Mouse (Mus musculus) T-cell, adult 2 months (primary cell): ENCODE measurements around the gene Ebi3.
A peak's percentile ranks its signal among the peaks of the same experiment; 100 is the strongest.

Experiments used
- DNase-seq: peaks from one replicate; pipeline ENCODE4 v3.0.0; 2022; ENCODE audit warnings: low spot score

Ebi3 gene

DNA sequence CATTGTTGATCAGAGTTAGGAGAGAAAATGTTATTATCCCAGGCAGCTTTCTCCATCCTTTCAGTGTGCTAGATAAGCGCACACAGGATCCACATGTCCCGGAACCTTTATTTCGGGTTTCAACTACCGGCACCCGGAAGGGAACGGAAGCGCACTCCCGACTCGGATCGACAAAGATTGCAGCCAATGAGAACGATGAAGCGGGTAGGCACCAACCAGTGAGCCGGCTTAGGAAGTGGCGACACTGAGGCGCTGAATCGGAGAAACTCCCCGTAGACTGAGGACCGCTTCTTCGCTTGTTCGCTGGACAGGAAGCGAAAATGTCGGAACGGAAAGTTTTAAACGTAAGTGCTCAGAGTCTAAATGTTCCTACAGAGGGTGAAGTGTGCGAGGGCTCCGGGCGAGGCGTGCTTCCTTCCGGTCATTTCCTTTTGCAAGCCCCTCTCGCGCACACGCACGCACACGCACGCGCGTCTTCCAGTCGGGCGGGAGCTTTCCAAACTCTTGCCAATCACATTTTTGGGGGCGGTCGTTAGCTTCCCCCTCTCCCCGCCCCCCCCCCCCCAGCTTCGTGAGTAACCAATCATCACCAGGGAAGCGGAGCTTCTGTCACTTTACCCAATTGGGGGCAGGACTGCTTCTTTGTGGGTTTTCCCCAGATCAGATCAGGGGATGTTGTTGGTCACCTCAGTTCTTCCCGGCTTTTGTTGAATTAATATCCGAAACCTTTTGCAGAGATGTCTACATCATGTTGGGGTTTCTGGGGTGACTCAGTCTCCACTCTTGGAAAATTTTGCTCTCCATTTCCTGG is 6.7 kb downstream of the Ebi3 start, which contains the start of gene Yju2:
TSS of gene Yju2 (plus strand) at position 182 of the 811 bp plus-strand sequence.
- DNase-seq: peak; percentile 92

DNA sequence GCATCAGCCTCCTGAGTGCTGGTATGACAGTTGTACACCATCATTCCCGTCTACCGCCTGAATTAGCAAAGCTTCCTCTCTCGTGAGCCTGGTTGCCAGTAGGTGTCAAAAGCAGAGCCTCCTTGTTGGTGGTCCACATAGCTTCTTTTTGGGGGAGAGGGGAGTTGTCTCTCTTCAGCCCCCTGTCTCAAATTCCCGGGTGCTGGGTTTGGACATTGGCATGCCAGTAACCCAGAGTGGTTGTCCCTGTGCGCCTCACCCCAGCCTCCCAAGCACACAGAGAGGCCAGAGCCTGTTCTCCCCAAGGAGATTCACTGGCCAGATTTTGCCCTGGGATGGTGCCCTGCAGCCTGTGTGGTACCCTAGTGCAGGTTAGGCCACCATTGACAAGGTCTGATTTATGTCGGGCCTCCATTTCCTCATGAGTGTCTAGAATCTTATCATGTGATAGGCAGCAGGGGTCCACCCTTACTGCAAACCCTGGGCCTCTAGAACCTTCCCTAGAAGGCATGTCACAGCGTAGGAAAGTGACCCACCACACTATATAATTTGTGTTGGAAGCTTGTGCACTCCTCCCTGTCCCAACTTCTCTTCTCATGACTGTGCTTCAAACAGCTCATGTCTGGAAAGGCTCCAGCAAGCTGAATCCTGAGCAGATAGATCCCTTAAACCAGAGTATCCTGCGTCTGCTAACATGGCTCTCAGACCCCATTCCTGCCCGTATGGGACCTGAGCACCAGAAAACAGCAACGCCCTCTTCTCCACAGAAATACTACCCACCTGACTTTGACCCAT is 7.7 kb downstream of the Ebi3 start:
- no peak for DNase-seq

DNA sequence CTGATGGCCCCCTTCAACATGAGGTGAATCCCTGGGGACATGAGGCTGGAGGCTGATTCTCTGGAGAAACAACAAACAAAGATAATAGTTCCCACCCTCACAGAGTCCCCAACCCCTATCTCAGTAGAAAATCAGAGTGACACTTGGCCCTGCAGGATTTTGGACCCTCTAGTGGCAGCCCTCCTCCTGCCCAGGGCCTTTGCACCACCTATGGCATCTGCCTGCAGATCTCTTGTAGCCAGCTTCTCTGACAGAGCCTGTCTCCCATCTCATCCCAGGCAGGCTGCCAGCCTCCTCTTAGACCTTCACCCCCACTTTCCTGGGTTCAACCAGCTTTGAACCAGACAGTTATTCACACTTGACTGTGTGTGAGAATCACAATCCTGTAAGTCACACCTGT is 8.4 kb downstream of the Ebi3 start:
- DNase-seq: no peak

DNA sequence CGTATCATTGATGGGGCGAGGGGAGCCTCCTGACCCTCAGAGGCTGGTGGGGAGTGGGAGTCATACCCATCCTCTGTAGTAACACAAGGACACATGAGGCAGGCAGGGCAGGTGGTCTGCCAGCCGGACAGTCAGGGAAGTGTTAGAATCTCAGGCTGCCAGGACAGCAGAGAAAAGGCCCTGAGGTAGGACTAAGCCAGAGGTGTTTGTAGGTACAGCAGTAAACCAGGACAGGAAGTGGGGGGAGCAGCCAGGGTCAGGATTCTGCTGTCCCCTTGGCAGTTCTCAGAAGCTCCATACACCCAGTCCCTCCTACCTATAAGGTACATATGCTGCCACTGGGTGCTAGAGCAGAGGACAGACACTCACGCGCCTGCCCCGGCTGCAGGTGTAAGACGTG is 9.2 kb downstream of the Ebi3 start:
- DNase-seq: no peak

DNA sequence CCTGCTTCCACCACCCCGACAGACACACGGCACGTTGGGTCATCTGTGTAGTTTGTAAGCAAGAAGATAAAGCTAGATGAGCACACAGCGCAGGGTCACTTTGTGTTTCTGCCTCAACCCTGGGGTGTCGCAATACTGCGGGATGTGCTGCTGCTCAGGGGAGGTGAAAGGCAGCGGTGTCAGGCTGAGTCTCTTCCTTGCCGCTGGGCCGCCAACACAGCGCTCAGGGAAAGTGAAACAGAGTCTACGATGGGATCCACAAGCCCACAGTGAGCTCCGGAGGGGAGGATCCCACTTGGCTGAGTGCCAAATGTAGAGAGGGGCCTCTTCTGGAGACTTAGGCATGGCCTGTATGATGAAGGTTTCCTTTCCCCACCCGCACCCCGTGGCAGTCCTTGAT is 10.7 kb downstream of the Ebi3 start:
- DNase-seq: no peak

DNA sequence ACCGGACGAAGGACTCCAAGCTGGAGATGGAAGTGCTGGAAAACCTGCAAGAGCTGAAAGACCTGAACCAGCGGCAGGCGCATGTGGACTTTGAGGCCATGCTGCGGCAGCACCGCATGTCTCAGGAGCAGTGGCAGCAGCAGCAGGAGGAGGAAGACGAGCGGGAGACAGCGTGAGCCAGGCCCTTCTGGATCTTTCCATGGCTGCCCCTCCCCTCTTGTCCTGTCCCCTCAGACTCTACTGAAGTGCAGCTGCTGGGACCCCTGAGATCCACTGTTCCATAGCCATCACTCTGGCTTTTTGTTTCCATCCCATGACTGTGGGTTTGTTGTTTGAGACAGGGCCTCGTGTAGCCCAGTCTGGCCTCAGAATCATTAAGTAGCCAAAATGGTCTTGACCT is 12.1 kb downstream of the Ebi3 start:
- no peak for DNase-seq

DNA sequence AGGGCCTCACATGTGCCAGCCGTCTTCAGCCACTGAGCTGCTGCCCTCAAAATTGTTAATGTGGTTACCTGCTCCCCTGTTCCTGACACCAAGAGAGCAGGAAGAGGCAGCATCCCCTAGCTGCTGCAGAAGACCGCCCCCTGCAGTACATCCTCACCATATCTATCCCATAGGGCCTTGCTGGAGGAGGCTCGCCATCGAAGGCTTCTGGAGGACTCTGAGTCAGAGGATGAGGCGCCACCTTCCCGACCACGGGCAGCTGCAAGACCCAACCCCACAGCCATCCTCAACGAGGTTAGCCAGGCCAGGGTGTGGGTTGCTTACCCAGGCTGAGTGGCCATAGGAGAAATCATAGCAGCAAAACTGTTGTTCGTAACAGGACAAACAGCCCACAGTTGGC is 12.6 kb downstream of the Ebi3 start:
- no peak for DNase-seq

DNA sequence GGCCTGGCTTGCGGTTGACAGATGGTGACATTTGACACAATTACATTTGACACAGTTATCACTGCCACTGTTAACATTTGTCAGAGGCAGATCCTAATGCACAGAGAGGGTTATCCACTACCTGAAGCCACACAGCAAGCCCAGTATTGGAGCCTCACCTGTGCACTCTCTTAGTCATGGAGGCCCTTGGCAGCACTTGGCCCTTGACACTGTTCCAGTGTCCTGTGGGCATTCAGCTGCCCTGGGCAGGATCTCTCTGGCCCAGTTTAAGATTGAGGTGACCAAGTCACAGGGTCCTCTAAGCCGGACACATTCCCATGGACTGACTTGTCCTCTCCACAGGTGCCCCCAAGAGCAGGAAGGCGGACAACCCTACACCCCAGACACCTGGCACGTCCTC is 14.7 kb downstream of the Ebi3 start:
- no peak for DNase-seq

DNA sequence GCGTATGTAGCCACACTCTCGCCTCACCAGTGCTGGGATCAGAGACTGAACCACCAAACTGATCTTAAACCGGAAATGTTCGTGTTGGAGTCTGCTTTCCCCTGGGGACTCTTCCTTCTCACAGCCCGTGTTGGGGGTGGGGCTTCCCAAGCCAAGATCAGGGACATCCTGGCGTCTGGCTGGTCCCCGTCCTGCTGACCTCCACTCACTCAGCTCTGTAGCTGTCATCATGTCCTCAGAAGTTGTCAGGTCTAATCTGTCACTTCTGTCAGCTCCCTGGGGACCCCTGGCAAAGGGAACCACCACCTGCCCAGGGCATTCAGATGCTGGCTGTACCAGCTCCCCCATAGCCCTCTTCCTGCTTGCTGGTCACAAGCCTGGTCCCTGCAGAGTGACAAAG is 15.8 kb downstream of the Ebi3 start:
- no peak for DNase-seq

DNA sequence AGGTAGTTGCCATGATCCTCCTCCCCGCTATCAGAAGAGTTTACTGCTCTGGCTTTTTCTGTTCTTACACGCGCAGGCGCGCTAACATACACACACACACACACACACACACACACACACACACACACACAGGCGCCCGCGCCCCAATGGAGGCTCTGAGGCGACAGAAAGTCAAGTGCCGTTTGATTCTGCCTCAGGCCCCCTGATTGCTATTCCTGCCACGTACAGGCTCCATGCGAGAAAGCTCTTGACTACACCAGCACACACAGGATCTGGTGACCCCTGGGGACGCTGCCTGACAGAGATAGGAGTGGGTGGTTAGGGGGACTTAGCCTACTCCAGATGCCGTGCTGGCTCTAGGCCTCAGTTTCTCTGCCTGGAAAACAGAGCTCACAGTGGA is 17.1 kb downstream of the Ebi3 start:
- no peak for DNase-seq

DNA sequence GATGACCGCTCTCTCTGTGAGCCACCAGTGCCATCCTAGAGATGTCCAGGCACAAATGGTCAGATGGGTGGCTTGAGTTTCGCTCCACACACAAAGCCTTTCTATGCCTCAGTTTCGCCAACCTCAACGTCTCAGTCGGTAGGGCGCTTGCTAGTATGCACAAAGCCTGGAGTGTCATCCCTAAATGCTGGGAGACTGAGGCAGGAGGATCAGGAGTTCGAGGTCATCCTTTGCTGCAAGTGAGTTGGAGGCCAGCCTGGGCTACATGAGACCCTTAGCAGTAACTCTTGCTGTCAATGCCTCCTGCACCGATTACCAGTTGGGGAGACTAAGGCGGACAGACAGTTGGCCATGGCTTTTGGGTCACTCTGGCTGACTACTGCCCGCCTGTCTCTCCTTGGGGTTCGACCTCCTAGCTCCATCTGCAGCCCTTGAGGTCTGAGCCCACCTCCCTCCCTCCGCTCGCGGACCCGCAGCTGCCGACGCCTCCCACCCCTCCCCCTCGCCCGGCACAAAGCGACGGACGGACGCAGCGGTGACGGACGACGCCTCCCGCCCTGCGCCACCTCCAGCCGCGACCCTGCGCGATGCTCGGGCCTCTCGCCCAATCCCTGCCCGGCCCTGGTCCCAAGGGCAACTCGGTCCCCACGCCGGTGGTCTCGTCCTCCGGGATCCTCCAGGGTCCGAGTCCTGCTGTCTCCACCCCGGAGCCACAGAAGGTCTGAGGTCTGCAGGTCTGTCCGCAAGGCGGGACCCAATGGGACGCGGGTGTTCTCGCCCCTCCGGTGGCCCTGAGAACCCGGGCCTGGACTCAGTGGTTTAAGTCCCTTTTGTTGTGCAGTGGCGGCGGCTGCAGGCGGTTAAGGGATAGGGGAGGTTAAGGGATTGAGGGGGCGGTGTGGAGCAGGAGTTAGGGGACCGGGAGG is 17.8 kb downstream of the Ebi3 start, which contains the start of gene Shd:
TSS of gene Shd (plus strand) at position 502 of the 926 bp plus-strand sequence.
- no peak for DNase-seq

DNA sequence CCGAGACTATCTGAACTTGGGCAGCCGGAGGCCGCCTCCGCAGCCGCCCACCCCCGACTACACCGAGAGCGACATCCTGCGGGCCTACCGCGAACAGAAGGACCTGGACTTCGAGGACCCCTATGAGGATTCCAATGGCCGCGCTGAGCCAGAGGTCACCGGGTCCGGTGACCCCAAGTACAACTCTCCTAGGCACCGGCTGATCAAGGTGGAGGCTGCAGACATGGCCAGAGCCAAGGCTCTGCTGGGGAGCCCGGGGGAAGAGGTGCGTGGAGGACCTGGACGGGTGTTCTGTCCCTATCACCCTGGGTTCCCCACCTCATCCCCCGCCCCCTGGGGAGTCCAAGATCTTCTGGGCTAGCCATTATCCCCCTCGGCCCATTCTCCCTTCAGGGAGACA is 19.0 kb downstream of the Ebi3 start:
- no peak for DNase-seq

DNA sequence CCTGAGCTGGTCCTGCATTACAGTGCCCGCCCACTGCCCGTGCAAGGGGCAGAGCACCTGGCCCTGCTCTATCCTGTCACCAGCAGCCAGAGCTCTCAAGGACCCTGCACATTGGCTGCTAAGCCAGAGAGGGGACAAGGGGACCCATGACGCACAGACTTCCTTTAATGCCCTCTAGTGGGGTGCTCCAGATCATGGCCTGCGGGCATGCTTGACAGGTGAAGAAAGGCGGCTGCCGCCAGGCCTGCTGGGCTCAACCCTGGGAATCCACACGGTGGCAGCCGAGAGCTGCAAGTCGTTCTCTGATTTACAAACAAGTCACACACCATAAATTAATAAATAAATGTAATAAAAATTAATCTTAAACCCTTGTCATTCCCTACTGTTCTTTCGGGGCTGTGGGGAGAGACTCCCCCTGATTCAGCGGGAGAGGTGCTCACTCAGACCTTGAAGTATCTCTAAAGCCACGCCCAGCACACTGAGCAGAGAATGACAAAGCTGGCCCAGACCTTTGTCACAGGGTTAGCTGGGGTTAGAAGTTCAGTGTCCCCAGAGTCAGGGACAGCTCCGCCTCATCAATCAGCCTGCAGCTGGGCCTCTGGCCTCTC is 23.9 kb downstream of the Ebi3 start:
- peak; percentile 65 for DNase-seq

DNA sequence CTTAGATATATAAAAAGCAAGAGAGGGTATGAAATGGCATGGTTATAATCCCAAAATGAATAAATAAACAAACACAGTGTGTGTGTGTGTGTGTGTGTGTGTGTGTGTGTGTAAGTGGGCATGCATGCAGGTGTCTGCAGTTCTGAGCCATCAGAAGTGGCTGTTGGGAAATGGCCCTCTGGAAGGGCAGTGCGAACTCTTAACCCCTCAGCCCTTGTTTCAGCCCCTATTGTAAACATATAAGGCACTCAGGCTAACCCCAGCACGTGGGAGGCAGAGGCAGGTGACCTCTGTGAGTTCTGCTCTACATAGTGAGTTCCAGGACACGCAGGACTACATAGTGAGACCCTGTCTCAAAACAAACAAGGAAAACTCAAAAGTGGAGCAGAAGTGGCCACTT is 24.9 kb downstream of the Ebi3 start:
- no peak for DNase-seq

DNA sequence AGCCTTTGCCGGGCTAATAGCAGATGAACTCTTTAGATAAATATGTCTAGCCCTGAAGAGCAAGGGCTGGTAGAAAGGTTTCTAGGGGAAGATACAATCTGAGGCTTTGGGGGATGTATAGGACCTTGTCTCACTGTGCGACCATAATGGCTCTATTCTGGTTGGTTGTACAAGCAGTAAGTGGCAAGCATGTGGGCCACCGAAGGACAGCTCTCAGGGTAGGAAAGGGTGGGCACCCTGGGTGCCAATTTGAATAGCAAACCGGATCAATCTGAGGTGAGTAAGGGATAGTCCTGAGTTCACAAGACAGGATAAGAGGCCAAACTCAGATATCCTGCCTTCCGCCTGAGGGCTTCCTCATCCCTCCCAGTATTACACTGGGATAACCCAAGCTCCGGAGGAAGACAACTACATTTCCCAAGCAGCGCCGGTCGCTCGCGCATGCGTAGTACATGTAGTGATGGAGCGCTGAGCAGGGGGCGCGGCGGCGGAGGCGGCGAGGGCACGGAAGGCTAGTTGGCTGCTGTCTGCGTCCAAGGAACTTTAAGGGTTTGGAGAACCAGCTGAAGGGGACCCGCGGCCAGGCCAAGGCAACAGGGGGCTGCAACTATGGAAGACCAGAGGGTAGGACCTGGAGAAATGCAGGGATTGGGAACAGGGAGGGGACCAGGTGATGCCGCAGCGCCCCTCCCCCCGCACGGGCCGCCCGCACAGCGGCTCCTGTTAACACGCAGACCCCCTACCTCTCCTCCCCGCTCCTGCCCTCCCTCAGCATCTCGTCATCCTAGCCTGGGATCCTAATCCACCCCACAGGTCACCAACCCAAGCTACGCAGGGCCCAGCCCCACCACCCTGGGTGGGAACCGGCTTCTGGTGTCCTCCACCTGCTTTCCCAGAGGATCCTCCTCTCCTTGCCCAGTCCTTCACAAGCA is 33.9 kb downstream of the Ebi3 start, which contains the start of gene Fsd1:
TSS of gene Fsd1 (plus strand) at position 480 of the 932 bp plus-strand sequence.
- DNase-seq: no peak

DNA sequence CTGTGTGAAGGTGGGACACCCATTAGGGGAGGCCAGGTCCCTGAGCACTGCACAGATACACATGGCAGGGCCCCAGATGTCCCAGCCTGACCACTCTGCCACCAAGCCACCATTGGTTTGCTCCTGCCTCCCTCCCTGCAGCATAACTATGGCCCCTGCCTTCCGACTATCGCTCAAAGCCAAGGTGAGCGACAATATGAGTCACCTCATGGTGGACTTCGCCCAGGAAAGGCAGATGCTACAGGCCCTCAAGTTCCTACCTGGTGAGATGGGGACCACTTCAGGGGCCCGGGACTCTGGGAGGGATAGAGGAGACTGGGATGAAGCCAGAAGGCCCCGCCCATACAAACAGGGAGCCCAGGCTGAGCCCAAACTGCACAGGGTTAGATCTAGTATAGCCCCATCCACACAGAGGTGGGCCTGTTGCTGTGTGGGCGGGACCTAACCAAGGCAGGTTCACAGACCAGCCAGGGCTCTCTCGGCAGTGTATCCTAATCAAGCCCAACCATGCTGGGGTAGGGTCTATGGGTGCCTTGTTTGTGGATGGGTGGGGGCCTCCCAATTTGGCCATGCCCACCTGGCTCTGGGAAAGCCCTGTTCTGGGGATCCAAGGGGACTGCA is 37.9 kb downstream of the Ebi3 start:
- DNase-seq: no peak

DNA sequence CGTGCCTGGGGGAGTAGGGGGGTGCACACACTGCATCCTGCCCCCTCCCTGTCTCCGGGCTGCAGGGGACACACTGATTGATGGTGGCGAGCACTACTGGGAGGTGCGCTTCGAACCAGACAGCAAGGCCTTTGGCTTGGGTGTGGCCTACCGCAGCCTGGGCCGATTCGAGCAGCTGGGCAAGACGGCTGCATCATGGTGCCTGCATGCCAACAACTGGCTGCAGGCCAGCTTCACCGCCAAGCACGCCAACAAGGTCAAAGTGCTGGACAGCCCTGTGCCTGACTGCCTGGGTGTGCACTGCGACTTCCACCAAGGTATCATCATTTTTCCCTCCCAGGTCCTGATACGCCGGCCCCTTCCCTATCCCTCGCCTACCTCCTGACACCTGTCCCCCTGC is 43.6 kb downstream of the Ebi3 start:
- no peak for DNase-seq

DNA sequence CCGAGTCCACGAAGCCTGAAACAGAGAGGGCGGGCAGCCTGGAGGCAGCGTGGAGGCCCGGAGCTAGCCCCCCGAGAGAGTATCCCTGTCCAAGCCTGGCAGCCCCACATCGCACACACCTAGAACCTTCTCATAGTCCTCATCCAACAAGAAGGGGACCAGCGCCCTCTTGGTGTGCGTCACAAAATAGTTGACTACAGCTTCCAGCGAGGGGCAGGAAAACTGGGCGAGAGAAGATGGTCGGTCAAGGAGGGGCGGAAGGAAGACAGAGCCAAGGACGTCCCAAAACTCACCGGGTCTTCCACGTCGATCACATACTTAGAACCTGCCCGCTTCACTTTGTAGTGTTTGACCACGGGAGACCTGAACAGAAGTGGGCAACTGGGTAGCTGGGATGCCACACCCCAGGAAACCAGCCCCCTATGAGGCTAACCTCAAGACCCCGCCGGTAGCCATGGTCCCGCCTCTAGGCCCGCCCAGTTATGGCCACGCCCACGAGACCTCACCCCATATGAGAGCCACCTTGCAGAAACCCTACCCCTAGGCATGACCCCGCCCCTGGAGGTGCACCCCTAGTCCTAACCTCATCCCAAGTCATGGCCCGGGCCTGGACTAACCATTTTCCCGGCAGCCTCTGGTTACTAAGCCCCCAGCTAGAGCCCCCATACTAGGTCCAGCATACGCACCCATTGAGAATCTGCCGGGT is 47.5 kb downstream of the Ebi3 start:
- no peak for DNase-seq

DNA sequence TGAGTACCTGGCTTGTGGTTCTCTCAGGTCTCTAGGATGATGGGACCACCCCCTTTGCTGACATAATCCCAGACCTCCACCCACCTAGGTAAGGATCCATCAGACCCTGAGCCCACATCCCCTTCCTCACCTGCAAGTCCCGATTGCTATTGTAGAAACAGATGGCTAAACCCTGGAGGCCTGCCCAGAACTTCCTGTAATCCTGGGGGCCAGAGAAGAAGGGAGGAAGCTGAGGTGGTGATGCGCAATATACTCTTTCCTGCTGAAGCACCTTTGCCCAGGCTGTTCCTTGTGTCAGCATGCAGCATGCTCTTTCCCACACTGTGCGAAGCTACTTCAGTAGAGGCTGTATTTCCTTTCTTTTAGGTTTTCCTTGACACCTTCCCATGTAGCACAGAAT is 50.6 kb downstream of the Ebi3 start:
- DNase-seq: no peak
